Mouse (Mus musculus) bone marrow, adult 2 months (tissue): ENCODE measurements around the gene Cenpu. TPM values are rescaled to one million over a fixed set of nuclear protein-coding genes. Genes with fewer than 3 reads are reported as not detected.
A peak's percentile ranks its signal among the peaks of the same experiment; 100 is the strongest.

ENCODE experiments used
- H3K27ac ChIP-seq: fragments of 200-500 bp; 2 replicates; pipeline ENCODE4 v1.5.1; 2012; ENCODE audit warnings: low read depth, mild to moderate bottlenecking, control low read depth, inconsistent platforms, low read length; ENCODE audit not compliant: control insufficient read depth, poor library complexity, insufficient read depth
- H3K4me1 ChIP-seq: fragments of 200-500 bp; 2 replicates; pipeline ENCODE4 v1.6.1; 2011; ENCODE audit warnings: low read length; ENCODE audit not compliant: control insufficient read depth, insufficient read depth
- H3K4me3 ChIP-seq: fragments of 200-500 bp; replicated peaks from 2 replicates; pipeline ENCODE3; 2011; ENCODE audit warnings: mild to moderate bottlenecking, low read depth, low read length, control low read depth; ENCODE audit not compliant: control insufficient read depth
- CTCF ChIP-seq: fragments of 200-500 bp; IDR thresholded peaks from 2 replicates; pipeline ENCODE4 v1.5.1; 2011; ENCODE audit warnings: low read length, control low read depth; ENCODE audit not compliant: control insufficient read depth, insufficient read depth
- POLR2A ChIP-seq: fragments of 200-500 bp; IDR thresholded peaks from 2 replicates; pipeline ENCODE4 v1.6.1; 2011; ENCODE audit warnings: low read depth, mild to moderate bottlenecking, control low read depth, low read length, borderline replicate concordance; ENCODE audit not compliant: control insufficient read depth
- WGBS: fragments of 180-500 bp; shearing (Covaris S2); methylation state at CpG from one replicate; pipeline ENCODE4 v1.1.7; 2018; 5-methylcytosine and 5-hydroxymethylcytosine counted together
- polyA plus RNA-seq: library from polyadenylated mRNA; stranded (reverse); fragments of >200 nt; gene quantifications from 2 replicates; pipeline ENCODE4 v1.2.4, GENCODE M21; 2011; ENCODE audit warnings: low replicate concordance; ENCODE audit not compliant: missing spikeins, insufficient read depth, insufficient read length

The Cenpu gene
- polyA plus RNA-seq, 1 experiment = 14.2 TPM

- Histone ChIP-seq H3K4me1 (peaks cover 8% of the 10 kb centered on the region), H3K4me3 (no peak overlapping the region), H3K27ac (no peak overlapping the region)
- TF ChIP-seq POLR2A = no peak
- no peak for TF ChIP-seq CTCF
- WGBS = 48% methylated on average over 6 of the region's 6 CpGs
Observed at GRCm38 (mm10) chr8:46543662-46544061, 8.2 kb upstream of the Cenpu start.

- Histone ChIP-seq H3K4me3 (no peak overlapping the region), H3K27ac (peak overlapping the region; percentile 91), H3K4me1 (peaks cover 5% of the 10 kb centered on the region)
- TF ChIP-seq CTCF = no peak
- TF ChIP-seq POLR2A = no peak
- WGBS = 78% methylated on average over 5 of the region's 5 CpGs
Observed at GRCm38 (mm10) chr8:46545854-46546253, 6.0 kb upstream of the Cenpu start.

GRCm38 (mm10) chr8:46546431-46547176 lies 5.2 kb upstream of the Cenpu start:
- H3K27ac ChIP-seq = peak overlapping the region; percentile 91
- peaks cover 5% of the 10 kb centered on the region for H3K4me1 ChIP-seq
- TF ChIP-seq POLR2A = no peak
- 29% methylated on average over 11 of the region's 11 CpGs for WGBS
- H3K4me3 ChIP-seq = peak overlapping the region; percentile 41

GRCm38 (mm10) chr8:46547245-46547644 lies 4.6 kb upstream of the Cenpu start:
- Histone ChIP-seq H3K4me3 (peak overlapping the region; percentile 41), H3K27ac (peak overlapping the region; percentile 91), H3K4me1 (peaks cover 5% of the 10 kb centered on the region)
- 10% methylated on average over 4 of the region's 4 CpGs for WGBS
- TF ChIP-seq CTCF (peak; percentile 24; the same call in 1 of the 2 replicates), POLR2A (no peak)

- WGBS = 58% methylated on average over 8 of the region's 8 CpGs
- no peak for TF ChIP-seq POLR2A
- no peak for TF ChIP-seq CTCF
- no peak overlapping the region for H3K4me3 ChIP-seq
- H3K27ac ChIP-seq = no peak overlapping the region
- peaks cover 5% of the 10 kb centered on the region; the same call in 1 of the 2 replicates for H3K4me1 ChIP-seq
Observed at GRCm38 (mm10) chr8:46550058-46550457, 1.8 kb upstream of the Cenpu start.

GRCm38 (mm10) chr8:46551029-46551428 lies 799 bp upstream of the Cenpu start:
- Histone ChIP-seq H3K27ac (no peak overlapping the region; the same call in 1 of the 2 replicates), H3K4me1 (peaks cover under 1% of the 10 kb centered on the region; the same call in 1 of the 2 replicates), H3K4me3 (no peak overlapping the region)
- TF ChIP-seq POLR2A = no peak
- TF ChIP-seq CTCF = no peak
- WGBS = 28% methylated on average over 4 of the region's 4 CpGs

- Histone ChIP-seq H3K27ac (peak overlapping the region; percentile 57), H3K4me1 (no peaks in the 10 kb centered on the region; the same call in 1 of the 2 replicates), H3K4me3 (peak overlapping the region; percentile 94)
- 1% methylated on average over 10 of the region's 10 CpGs for WGBS
- no peak for TF ChIP-seq POLR2A
- TF ChIP-seq CTCF = no peak
Observed at GRCm38 (mm10) chr8:46552441-46552765, 575 bp downstream of the Cenpu start.

- H3K27ac ChIP-seq = no peak overlapping the region
- TF ChIP-seq POLR2A (no peak), CTCF (peak; percentile 84)
- no peak overlapping the region for H3K4me3 ChIP-seq
- 33% methylated on average over 6 of the region's 6 CpGs for WGBS
- H3K4me1 ChIP-seq = no peaks in the 10 kb centered on the region
Observed at GRCm38 (mm10) chr8:46559428-46559827, 7.6 kb downstream of the Cenpu start.
